Mouse (Mus musculus) G1E (cell line): Measurements from ENCODE around the gene Syvn1.

ENCODE experiments used
- CTCF ChIP-seq: IDR thresholded peaks from 2 replicates; pipeline ENCODE4 v1.5.1; 2012; ENCODE audit warnings: low read depth, low read length, inconsistent platforms, mixed read lengths
- GATA1 ChIP-seq: IDR thresholded peaks from 2 replicates; pipeline ENCODE4 v1.6.1; 2012; ENCODE audit warnings: borderline replicate concordance, low read length, inconsistent platforms, mixed read lengths
- GATA2 ChIP-seq: IDR thresholded peaks from 2 replicates; pipeline ENCODE4 v1.6.1; 2012; ENCODE audit warnings: low read depth, low read length, inconsistent platforms, borderline replicate concordance
- POLR2AphosphoS5 ChIP-seq: IDR thresholded peaks from 2 replicates; pipeline ENCODE4 v1.6.1; 2012; ENCODE audit warnings: low read depth, low read length, inconsistent platforms; ENCODE audit not compliant: insufficient replicate concordance

DNA sequence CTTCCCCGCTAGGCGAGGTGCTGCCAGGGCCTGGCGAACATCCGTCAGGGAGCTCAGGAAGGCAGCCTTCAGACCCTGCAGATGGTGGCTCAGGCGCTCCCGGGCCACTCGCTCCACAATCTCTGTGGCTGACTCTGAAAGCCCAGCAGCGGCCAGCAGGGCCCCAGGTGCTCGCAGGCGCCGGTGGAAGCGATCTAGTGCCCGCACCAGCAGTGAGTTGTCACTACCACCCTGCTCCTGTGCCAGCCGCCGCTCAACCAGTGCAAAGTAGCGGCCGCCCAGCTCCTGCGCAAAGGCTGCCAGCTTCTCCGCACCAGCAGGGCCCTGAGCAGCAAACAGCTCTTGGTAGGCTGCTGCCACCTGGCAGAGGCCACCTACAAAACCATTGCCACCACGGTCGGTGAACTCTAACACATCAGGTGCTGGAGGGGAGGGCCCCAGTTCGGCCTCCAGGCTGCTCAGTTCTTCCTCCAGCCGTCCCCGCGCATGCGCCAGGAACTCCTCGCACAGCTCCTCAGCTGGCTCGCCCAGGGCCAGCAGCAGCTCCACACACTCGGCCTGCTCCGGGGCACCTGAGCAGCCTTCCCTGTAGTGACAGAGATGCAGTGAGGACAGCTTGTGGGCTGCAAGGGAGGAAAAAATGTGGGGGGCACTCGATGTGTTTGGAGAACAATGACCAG is 24.3 kb downstream of the Syvn1 start:
- no peak for TF ChIP-seq GATA1
- no peak for TF ChIP-seq CTCF
- no peak for TF ChIP-seq GATA2
- no peak for TF ChIP-seq POLR2AphosphoS5
